Mouse (Mus musculus) liver, adult 2 months (tissue): ENCODE data around the gene Pogk.

Experiments
- CTCF ChIP-seq: fragments of 200-500 bp; IDR thresholded peaks from 2 replicates; pipeline ENCODE4 v1.5.1; 2011; ENCODE audit warnings: low read depth, low read length, control low read depth
- POLR2A ChIP-seq: fragments of 200-500 bp; IDR thresholded peaks from 2 replicates; pipeline ENCODE4 v1.6.1; 2011; ENCODE audit warnings: low read length, control low read depth; ENCODE audit not compliant: insufficient read depth; ENCODE audit errors: extremely low read depth

- TF ChIP-seq POLR2A (no peak), CTCF (no peak)
Measured at GRCm38 (mm10) chr1:166389406-166390125, 20.1 kb downstream of the Pogk start.
